Mouse (Mus musculus) olfactory bulb, adult 2 months (tissue): ENCODE measurements around the gene Fam171a1. TPM values are rescaled to one million over a fixed set of nuclear protein-coding genes. Genes with fewer than 3 reads are reported as not detected.
"Not testable (repeated sequence)": the region's sequence is repeated elsewhere in the genome, so short reads cannot be mapped to it uniquely, and the experiment has no call there.

Source experiments
- H3K27ac ChIP-seq: fragments of 200-500 bp; 2 replicates; pipeline ENCODE4 v1.5.1; 2012; ENCODE audit warnings: low read depth, low read length; ENCODE audit not compliant: insufficient read depth
- H3K4me1 ChIP-seq: fragments of 200-500 bp; 2 replicates; pipeline ENCODE4 v1.6.1; 2012; ENCODE audit warnings: low read length; ENCODE audit not compliant: control insufficient read depth, insufficient read depth
- H3K4me3 ChIP-seq: fragments of 200-500 bp; 2 replicates; pipeline ENCODE4 v1.5.1; 2012; ENCODE audit warnings: mild to moderate bottlenecking, low read depth, low read length, moderate library complexity; ENCODE audit not compliant: insufficient read depth
- CTCF ChIP-seq: fragments of 200-500 bp; IDR thresholded peaks from 2 replicates; pipeline ENCODE4 v1.5.1; 2012; ENCODE audit warnings: low read depth, mild to moderate bottlenecking, low read length, moderate library complexity; ENCODE audit not compliant: insufficient read depth
- POLR2A ChIP-seq: fragments of 200-500 bp; IDR thresholded peaks from 2 replicates; pipeline ENCODE4 v1.6.1; 2012; ENCODE audit warnings: mild to moderate bottlenecking, low read depth, low read length, moderate library complexity; ENCODE audit not compliant: insufficient read depth
- WGBS: fragments of 180-500 bp; shearing (Covaris S2); methylation state at CpG from one replicate; pipeline ENCODE4 v1.1.7; 2018; 5-methylcytosine and 5-hydroxymethylcytosine counted together
- polyA plus RNA-seq: library from polyadenylated mRNA; stranded (reverse); fragments of >200 nt; gene quantifications from 2 replicates; pipeline ENCODE4 v1.2.4, GENCODE M21; 2012; ENCODE audit warnings: low replicate concordance; ENCODE audit not compliant: missing spikeins, insufficient read depth, insufficient read length

The Fam171a1 gene
- polyA plus RNA-seq, 1 experiment = not detected

GRCm38 (mm10) chr2:3180550-3180949 is 66.5 kb downstream of the Fam171a1 start:
- no peak for TF ChIP-seq CTCF
- no peak for TF ChIP-seq POLR2A
- H3K27ac ChIP-seq = no peak overlapping the region; the same call in 1 of the 2 replicates
- WGBS = 90% methylated on average over 4 of the region's 4 CpGs
- H3K4me3 ChIP-seq = no peak overlapping the region
- H3K4me1 ChIP-seq = peaks cover 7% of the 10 kb centered on the region

GRCm38 (mm10) chr2:3183656-3184055 is 69.6 kb downstream of the Fam171a1 start:
- H3K27ac ChIP-seq = no peak overlapping the region
- no peak for TF ChIP-seq POLR2A
- TF ChIP-seq CTCF = no peak
- no peak overlapping the region for H3K4me3 ChIP-seq
- 47% methylated on average over 5 of the region's 5 CpGs for WGBS
- H3K4me1 ChIP-seq = peaks cover 4% of the 10 kb centered on the region; the same call in 1 of the 2 replicates

GRCm38 (mm10) chr2:3185335-3185734 is 71.3 kb downstream of the Fam171a1 start:
- peaks cover 8% of the 10 kb centered on the region for H3K4me1 ChIP-seq
- H3K27ac ChIP-seq = no peak overlapping the region
- no peak overlapping the region for H3K4me3 ChIP-seq
- 85% methylated on average over 5 of the region's 5 CpGs for WGBS
- TF ChIP-seq POLR2A (no peak), CTCF (no peak)

- peak overlapping the region; percentile 18; the same call in 1 of the 2 replicates for H3K27ac ChIP-seq
- H3K4me3 ChIP-seq = no peak overlapping the region
- 80% methylated on average over 10 of the region's 10 CpGs for WGBS
- TF ChIP-seq CTCF = no peak
- TF ChIP-seq POLR2A = no peak
- H3K4me1 ChIP-seq = peaks cover 8% of the 10 kb centered on the region
Measured at GRCm38 (mm10) chr2:3188745-3189475, 74.9 kb downstream of the Fam171a1 start.

GRCm38 (mm10) chr2:3191149-3191548 is 77.1 kb downstream of the Fam171a1 start:
- 90% methylated on average over 6 of the region's 6 CpGs for WGBS
- TF ChIP-seq CTCF (no peak), POLR2A (no peak)
- H3K4me1 ChIP-seq = peaks cover 17% of the 10 kb centered on the region
- no peak overlapping the region for H3K27ac ChIP-seq
- no peak overlapping the region for H3K4me3 ChIP-seq

- 87% methylated on average over 5 of the region's 5 CpGs for WGBS
- H3K4me3 ChIP-seq = no peak overlapping the region
- no peak overlapping the region for H3K27ac ChIP-seq
- no peak for TF ChIP-seq CTCF
- TF ChIP-seq POLR2A = no peak
- H3K4me1 ChIP-seq = peaks cover 16% of the 10 kb centered on the region
Measured at GRCm38 (mm10) chr2:3195511-3195910, 81.5 kb downstream of the Fam171a1 start.

GRCm38 (mm10) chr2:3200422-3200821 is 86.4 kb downstream of the Fam171a1 start:
- 89% methylated on average over 4 of the region's 4 CpGs for WGBS
- H3K4me1 ChIP-seq = peaks cover 10% of the 10 kb centered on the region
- H3K4me3 ChIP-seq = no peak overlapping the region
- H3K27ac ChIP-seq = no peak overlapping the region
- TF ChIP-seq POLR2A (no peak), CTCF (no peak)

GRCm38 (mm10) chr2:3206975-3207642 is 93.1 kb downstream of the Fam171a1 start:
- Histone ChIP-seq H3K4me3 (no peak overlapping the region), H3K27ac (no peak overlapping the region), H3K4me1 (no peaks in the 10 kb centered on the region)
- 80% methylated on average over 9 of the region's 9 CpGs for WGBS
- TF ChIP-seq POLR2A (no peak), CTCF (no peak)

- TF ChIP-seq POLR2A (no peak), CTCF (no peak)
- 84% methylated on average over 3 of the region's 3 CpGs for WGBS
- Histone ChIP-seq H3K4me1 (peaks cover 13% of the 10 kb centered on the region), H3K4me3 (no peak overlapping the region), H3K27ac (no peak overlapping the region)
Measured at GRCm38 (mm10) chr2:3215480-3215879, 101.5 kb downstream of the Fam171a1 start.

GRCm38 (mm10) chr2:3216617-3217016 is 102.6 kb downstream of the Fam171a1 start:
- H3K4me3 ChIP-seq = no peak overlapping the region
- H3K4me1 ChIP-seq = peaks cover 13% of the 10 kb centered on the region
- WGBS = 52% methylated on average over 10 of the region's 10 CpGs
- TF ChIP-seq POLR2A (no peak), CTCF (no peak)
- no peak overlapping the region for H3K27ac ChIP-seq

GRCm38 (mm10) chr2:3217577-3217976 is 103.6 kb downstream of the Fam171a1 start:
- Histone ChIP-seq H3K27ac (peak overlapping the region; percentile 64), H3K4me1 (peaks cover 13% of the 10 kb centered on the region)
- not testable (repeated sequence) for H3K4me3 ChIP-seq
- 98% methylated on average over 3 of the region's 3 CpGs for WGBS
